Mouse (Mus musculus) spleen, adult 12 weeks (tissue): ENCODE measurements around the gene Gpat2.

Experiments
- DNase-seq: peaks from one replicate; pipeline ENCODE4 v3.0.0; 2022; ENCODE audit warnings: low spot score

Gpat2 gene

GRCm38 (mm10) chr2:127424977-127425376, at the start of gene Gpat2:
Gene Gpat2, plus strand, starts transcription at chr2:127425199.
- DNase-seq = no peak

- no peak for DNase-seq
Measured at GRCm38 (mm10) chr2:127375759-127376341, 49.1 kb upstream of the Gpat2 start.

- no peak for DNase-seq
Measured at GRCm38 (mm10) chr2:127376423-127377051, 48.5 kb upstream of the Gpat2 start.

GRCm38 (mm10) chr2:127377942-127378610, 46.9 kb upstream of the Gpat2 start:
- DNase-seq = no peak

GRCm38 (mm10) chr2:127378611-127378990, 46.4 kb upstream of the Gpat2 start:
- no peak for DNase-seq

GRCm38 (mm10) chr2:127379250-127379649, 45.7 kb upstream of the Gpat2 start:
- DNase-seq = no peak

GRCm38 (mm10) chr2:127383881-127384280, 41.1 kb upstream of the Gpat2 start:
- no peak for DNase-seq

GRCm38 (mm10) chr2:127387521-127387920, 37.5 kb upstream of the Gpat2 start:
- no peak for DNase-seq

GRCm38 (mm10) chr2:127390352-127390751, 34.6 kb upstream of the Gpat2 start:
- DNase-seq = no peak

GRCm38 (mm10) chr2:127390846-127391245, 34.2 kb upstream of the Gpat2 start:
- no peak for DNase-seq

- no peak for DNase-seq
Measured at GRCm38 (mm10) chr2:127391323-127391722, 33.7 kb upstream of the Gpat2 start.

- DNase-seq = no peak
Measured at GRCm38 (mm10) chr2:127394606-127395161, 30.3 kb upstream of the Gpat2 start.

GRCm38 (mm10) chr2:127398738-127399137, 26.3 kb upstream of the Gpat2 start:
- no peak for DNase-seq

GRCm38 (mm10) chr2:127411126-127411525, 13.9 kb upstream of the Gpat2 start:
- no peak for DNase-seq

GRCm38 (mm10) chr2:127415806-127416205, 9.2 kb upstream of the Gpat2 start:
- no peak for DNase-seq

GRCm38 (mm10) chr2:127416706-127417105, 8.3 kb upstream of the Gpat2 start:
- no peak for DNase-seq

GRCm38 (mm10) chr2:127418266-127418970, 6.6 kb upstream of the Gpat2 start:
- DNase-seq = no peak

GRCm38 (mm10) chr2:127430238-127430637, 5.2 kb downstream of the Gpat2 start:
- no peak for DNase-seq

GRCm38 (mm10) chr2:127433487-127434295, 8.7 kb downstream of the Gpat2 start:
- no peak for DNase-seq

- no peak for DNase-seq
Measured at GRCm38 (mm10) chr2:127435135-127435534, 10.1 kb downstream of the Gpat2 start.

GRCm38 (mm10) chr2:127435554-127435953, 10.6 kb downstream of the Gpat2 start:
- DNase-seq = no peak

GRCm38 (mm10) chr2:127437697-127438096, 12.7 kb downstream of the Gpat2 start:
- no peak for DNase-seq
